Mouse (Mus musculus) cerebellum, adult 9-10 months (tissue): ENCODE results near the gene Gm14295.
"Not testable (repeated sequence)": the region's sequence is repeated elsewhere in the genome, so short reads cannot be mapped to it uniquely, and the experiment has no call there.

ENCODE experiments used
- DNase-seq: peaks from one replicate; pipeline ENCODE4 v3.0.0; 2022

Gene Gm14295

DNA sequence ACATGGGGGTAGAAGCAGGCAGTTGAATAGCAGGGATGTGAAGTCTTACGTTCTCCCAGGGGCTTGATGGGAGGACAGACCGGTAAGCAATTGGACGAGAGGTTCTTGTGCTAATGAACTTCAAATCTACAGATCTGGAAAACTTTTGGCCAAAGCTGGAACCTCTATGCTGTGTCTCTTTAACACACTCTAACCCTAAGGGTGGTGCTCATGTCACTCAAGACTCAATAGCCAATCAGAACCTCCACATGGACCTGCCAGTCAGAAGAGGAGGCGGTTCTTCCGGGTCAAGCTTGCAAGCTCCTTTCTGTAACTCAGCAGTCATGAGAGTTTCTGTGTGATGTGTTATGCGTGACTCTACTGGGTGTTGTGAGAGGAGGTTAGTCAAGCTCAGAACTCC lies at the start of gene Gm14295:
Gene Gm14295 (plus strand): TSS at position 301 of the 400 bp plus-strand sequence.
- not testable (repeated sequence) for DNase-seq

DNA sequence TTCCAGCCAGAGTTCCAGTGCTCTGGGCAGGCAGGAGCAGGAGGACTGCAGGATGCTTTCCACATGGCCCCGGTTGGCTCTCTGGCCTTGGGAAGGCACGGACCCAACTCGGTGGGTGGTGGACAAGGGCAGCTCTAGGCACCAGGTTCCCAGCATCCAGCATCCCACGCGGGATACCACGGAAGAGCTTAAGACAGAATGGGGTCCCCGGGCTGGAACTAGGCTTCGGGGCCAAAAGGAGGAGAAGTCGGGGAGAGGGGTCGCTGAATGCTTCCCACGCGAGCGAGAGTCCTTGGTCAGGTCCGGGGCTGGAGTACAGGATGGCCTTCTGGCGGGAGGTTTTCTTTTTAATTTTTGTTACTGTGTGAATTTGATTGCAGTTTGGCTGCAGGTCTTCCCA lies 373 bp downstream of the Gm14295 start:
- DNase-seq: not testable (repeated sequence)

DNA sequence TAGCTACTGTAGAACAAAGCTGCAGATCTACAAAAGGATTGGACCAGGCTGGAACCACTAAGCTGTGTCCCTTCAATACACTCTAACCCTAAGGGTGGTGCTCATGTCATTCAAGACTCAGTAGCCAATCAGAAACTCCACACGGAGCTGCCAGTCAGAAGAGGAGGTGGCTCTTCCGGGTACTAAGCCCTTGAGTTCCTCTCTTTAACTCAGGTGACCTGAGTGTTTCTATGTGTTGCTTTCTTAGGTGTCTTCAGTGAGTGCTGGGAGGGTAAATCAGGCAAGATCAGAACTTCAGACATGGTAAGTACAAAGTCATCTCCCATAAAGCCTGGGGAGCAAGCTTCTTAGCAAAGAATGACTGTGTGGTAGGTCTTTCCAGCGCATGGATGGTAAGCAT lies 32.4 kb downstream of the Gm14295 start, which contains the start of gene Gm14408:
Gene Gm14408 (plus strand): TSS at position 301 of the 400 bp plus-strand sequence.
- DNase-seq: not testable (repeated sequence)
